Mouse (Mus musculus): ENCODE measurements around the gene Fam118b.

The Fam118b gene

GRCm38 (mm10) chr9:35267146-35267975 is at the start of gene Fam118b, which contains the start of gene Rpusd4:
Gene Fam118b, minus strand, starts transcription at chr9:35267805.
Gene Rpusd4, plus strand, starts transcription at chr9:35267865.
- peak; percentile 80 for DNase-seq (ENCODE audit: low spot score)

- DNase-seq (ENCODE audit: low spot score), result no peak
These were observed 49.2 kb upstream of the Fam118b start for GRCm38 (mm10) chr9:35316771-35317211.

GRCm38 (mm10) chr9:35314254-35314653 is 46.6 kb upstream of the Fam118b start:
- no peak for DNase-seq (ENCODE audit: low spot score)

- no peak for DNase-seq (ENCODE audit: low spot score)
These were observed 46.0 kb upstream of the Fam118b start for GRCm38 (mm10) chr9:35313601-35314000.

- DNase-seq (ENCODE audit: low spot score), result no peak
These were observed 44.9 kb upstream of the Fam118b start for GRCm38 (mm10) chr9:35312516-35312915.

GRCm38 (mm10) chr9:35310377-35310776 is 42.8 kb upstream of the Fam118b start:
- DNase-seq (ENCODE audit: low spot score), result no peak

GRCm38 (mm10) chr9:35307461-35307860 is 39.9 kb upstream of the Fam118b start:
- DNase-seq (ENCODE audit: low spot score), result no peak

GRCm38 (mm10) chr9:35302172-35302571 is 34.6 kb upstream of the Fam118b start:
- DNase-seq (ENCODE audit: low spot score), result no peak

GRCm38 (mm10) chr9:35297791-35298190 is 30.2 kb upstream of the Fam118b start:
- no peak for DNase-seq (ENCODE audit: low spot score)

- no peak for DNase-seq (ENCODE audit: low spot score)
These were observed 25.9 kb upstream of the Fam118b start for GRCm38 (mm10) chr9:35293465-35293864.

- DNase-seq (ENCODE audit: low spot score), result no peak
These were observed 23.3 kb upstream of the Fam118b start for GRCm38 (mm10) chr9:35290916-35291315.

- no peak for DNase-seq (ENCODE audit: low spot score)
These were observed 22.8 kb upstream of the Fam118b start for GRCm38 (mm10) chr9:35290417-35290816.

- no peak for DNase-seq (ENCODE audit: low spot score)
These were observed 22.4 kb upstream of the Fam118b start for GRCm38 (mm10) chr9:35289992-35290391.

GRCm38 (mm10) chr9:35286351-35286750 is 18.7 kb upstream of the Fam118b start:
- DNase-seq (ENCODE audit: low spot score), result no peak

- no peak for DNase-seq (ENCODE audit: low spot score)
These were observed 16.7 kb upstream of the Fam118b start for GRCm38 (mm10) chr9:35284351-35284750.

- no peak for DNase-seq (ENCODE audit: low spot score)
These were observed 15.9 kb upstream of the Fam118b start for GRCm38 (mm10) chr9:35283415-35284069.

- no peak for DNase-seq (ENCODE audit: low spot score)
These were observed 15.2 kb upstream of the Fam118b start for GRCm38 (mm10) chr9:35282851-35283200.

GRCm38 (mm10) chr9:35282006-35282850 is 14.6 kb upstream of the Fam118b start:
- DNase-seq (ENCODE audit: low spot score), result no peak

- no peak for DNase-seq (ENCODE audit: low spot score)
These were observed 10.8 kb upstream of the Fam118b start for GRCm38 (mm10) chr9:35278451-35278850.

- DNase-seq (ENCODE audit: low spot score), result no peak
These were observed 10.3 kb upstream of the Fam118b start for GRCm38 (mm10) chr9:35277855-35278365.

- no peak for DNase-seq (ENCODE audit: low spot score)
These were observed 541 bp upstream of the Fam118b start for GRCm38 (mm10) chr9:35267976-35268715.

Measured in ovary, postnatal 10 days (tissue).